Mouse (Mus musculus): ENCODE results near the gene Gm13420.

DNA sequence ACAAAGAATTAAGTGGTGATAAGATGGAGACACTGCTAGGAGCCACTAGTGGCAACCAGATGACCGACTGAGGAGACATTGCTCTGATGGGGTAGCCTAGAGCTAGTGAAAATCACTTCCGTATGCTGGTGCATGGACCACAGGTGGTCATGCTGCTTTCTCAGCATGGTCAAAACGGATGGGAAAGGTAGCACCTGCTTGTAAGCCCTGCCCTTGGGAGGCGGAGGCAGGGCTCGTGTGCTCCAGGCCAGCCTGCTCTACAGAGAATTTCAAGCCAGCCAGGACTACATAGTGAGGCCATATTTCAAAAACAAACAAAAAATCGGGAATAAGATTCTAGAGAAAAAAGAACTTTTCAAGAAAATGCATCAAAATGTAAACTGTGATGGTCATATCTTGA lies 50.1 kb downstream of the Gm13420 start:
- TF ChIP-seq CTCF (IDR thresholded peaks at IDR 0.05; ENCODE audit: low read depth): no peak
- TF ChIP-seq EP300 (optimal IDR thresholded peaks at IDR 0.05): no peak
